Mouse (Mus musculus) thymus, postnatal 4 days (tissue): ENCODE results near the gene Hmgcr.
"Not testable (repeated sequence)": the region's sequence is repeated elsewhere in the genome, so short reads cannot be mapped to it uniquely, and the experiment has no call there.

Experiments used
- DNase-seq: peaks from one replicate; pipeline ENCODE4 v3.0.0; 2021

Gene Hmgcr

DNA sequence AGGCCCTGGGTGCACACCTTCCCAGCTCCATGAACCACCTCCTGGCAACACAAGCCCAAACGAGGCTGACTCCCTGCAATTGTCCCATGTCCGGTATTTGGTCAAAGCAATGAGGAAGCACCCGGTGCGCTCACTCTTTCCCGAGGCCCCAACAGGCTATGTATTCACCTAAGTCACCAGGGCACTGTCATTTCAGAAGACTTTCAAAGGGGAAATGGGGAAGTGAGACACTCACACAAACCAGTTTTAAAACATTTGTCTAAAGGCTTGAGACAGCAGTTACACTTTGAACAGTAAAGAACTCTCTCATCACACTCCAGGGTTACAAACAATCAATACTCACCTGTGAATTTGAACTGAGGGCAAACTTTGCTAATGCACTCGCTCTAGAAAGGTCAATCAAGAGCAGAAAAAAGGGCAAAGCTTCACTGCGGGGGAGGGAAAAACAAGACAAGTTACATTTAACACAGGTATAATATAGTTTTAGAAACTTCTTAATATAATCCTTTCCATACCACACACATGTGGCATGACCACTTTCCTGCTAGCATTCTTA lies 6.2 kb downstream of the Hmgcr start:
- DNase-seq: no peak

DNA sequence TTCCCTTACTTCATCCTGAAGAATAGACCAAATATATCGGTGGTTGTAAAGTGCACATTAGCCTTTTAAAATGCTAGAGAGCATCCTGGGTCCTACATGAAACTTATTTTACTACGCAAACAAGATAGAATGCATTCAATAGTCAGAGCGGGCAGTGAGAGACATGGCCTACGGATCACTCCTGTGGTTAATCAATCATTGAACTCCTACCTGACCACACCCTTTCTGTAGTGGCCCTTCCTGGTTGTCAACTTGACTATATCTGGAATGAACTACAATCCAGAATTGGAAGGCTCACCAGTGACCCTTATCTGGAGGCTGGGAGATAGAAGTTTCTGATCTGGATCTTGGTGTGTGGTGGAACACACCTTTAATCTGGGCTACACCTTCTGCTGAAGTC lies 7.6 kb downstream of the Hmgcr start:
- DNase-seq: not testable (repeated sequence)

- no peak for DNase-seq
These were observed 10.5 kb downstream of the Hmgcr start for GRCm38 (mm10) chr13:96660095-96660860.

- DNase-seq: no peak
These were observed 11.8 kb downstream of the Hmgcr start for GRCm38 (mm10) chr13:96658936-96659335.

- DNase-seq: no peak
These were observed 14.1 kb downstream of the Hmgcr start for GRCm38 (mm10) chr13:96656673-96657072.

- no peak for DNase-seq
These were observed 17.7 kb downstream of the Hmgcr start for GRCm38 (mm10) chr13:96653041-96653440.

DNA sequence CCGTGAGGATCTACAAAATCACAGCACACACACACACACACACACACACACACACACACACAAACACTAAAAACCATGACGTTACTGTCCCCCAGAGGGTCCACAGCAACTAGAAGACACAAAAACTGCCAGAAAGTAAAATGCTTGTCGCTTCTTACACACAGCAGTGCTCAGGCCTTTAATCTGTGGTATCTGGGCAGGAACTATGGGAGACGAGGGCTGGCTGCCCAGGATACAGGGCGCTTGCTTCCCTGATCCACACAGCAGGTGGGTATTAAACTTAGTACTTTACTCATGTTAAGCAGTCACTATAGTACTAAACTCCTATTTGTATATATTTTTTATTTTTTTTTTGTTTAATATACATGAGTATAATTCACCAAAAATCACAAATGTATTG lies 24.9 kb downstream of the Hmgcr start:
- DNase-seq: no peak

DNA sequence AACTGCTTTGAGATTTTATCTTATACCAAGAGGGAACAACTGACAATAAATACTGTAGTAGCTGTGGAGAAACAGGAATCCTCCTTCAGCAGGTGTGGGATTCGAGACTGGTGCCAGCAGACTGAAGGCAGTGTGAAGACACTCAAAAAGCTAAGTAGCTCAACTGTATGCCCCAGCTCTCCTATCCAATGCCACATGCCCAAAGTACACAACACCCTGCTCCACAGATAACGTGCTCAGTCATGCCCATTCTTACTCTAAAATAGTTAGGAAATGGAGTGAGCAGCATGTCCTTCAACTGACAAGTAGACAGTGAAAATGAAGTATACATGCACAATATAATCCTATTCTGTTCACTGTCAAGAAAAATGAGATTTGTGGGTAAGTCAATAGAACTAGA lies 26.6 kb downstream of the Hmgcr start:
- DNase-seq: no peak

- no peak for DNase-seq
These were observed 40.3 kb downstream of the Hmgcr start for GRCm38 (mm10) chr13:96630396-96630795.

DNA sequence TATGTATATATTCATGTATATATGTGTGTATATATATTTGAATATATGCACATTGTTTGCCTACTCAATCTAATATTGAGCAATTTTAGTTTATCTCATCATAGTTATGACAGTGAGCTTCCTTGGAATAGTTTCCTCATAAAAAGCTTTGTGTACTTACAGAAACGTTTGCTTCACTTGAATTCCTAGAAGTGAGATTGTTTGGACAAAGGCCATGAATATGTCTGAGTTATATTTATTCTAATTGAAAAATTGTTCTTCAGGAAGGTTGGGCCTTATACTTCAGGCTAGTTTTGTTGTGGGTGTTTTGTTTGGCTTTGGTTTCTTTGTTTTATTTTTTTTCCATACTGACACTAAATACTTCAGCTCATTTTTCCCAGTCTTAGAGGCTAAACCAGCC lies 49.8 kb downstream of the Hmgcr start:
- no peak for DNase-seq

DNA sequence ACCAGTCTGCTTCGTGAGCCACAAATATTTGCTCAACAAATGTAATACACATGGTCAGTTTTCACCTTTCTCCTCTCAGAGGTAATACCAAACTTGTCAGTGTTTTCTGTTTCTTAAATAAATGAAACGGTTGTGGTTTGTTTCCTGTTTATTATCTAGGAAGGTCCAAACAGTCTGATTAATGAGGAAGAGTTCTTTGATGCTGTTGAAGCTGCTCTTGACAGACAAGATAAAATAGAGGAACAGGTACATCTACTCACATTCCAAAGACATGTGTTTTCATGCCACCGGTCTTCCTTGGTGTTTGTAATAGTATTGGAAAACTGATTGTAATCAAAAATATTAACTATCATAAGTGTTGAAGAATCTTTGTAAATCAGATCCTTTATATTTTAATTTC lies 56.1 kb downstream of the Hmgcr start:
- DNase-seq: no peak

DNA sequence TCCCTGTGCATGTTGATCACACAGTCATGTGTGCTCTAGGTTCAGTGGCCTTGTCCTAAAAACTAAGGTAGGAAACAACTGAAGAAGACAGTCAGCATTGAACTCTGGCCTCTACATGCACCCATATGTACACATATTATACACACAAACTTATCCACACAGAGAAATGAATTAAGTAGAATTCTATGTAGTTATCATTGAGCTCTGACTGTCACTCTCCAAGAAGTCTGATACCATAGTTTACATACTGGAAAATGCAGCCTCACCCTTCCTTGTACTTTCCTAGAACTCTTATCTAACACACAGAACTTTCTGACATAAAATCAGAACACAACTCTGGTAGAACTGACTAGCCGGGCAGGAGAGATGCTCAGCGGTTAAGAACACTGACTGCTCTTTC lies 66.5 kb downstream of the Hmgcr start:
- no peak for DNase-seq

GRCm38 (mm10) chr13:96599182-96599581 lies 71.6 kb downstream of the Hmgcr start:
- no peak for DNase-seq
